Mouse (Mus musculus): Measurements from ENCODE around the gene Rusc2. TPM values are rescaled to one million over a fixed set of nuclear protein-coding genes. Genes with fewer than 3 reads are reported as not detected.

The Rusc2 gene
- polyA plus RNA-seq, 1 experiment from 2014 or later = 82.7 TPM

Other genes with a start within 250 kb of the Rusc2 start
- gene Atp8b5, start 114.8 kb upstream of the Rusc2 start, polyA plus RNA-seq (2015; fragmentation: Nextera tagmentation; extraction: Ambion mirVana) = 0.36 and 0.78 TPM in 2 replicates
- 1.7 and 2.6 TPM in 2 replicates for gene Fam166b, start 47.2 kb downstream of the Rusc2 start, polyA plus RNA-seq (2015; fragmentation: Nextera tagmentation; extraction: Ambion mirVana)
- 9.7 and 14.1 TPM in 2 replicates for gene Tesk1, start 60.0 kb downstream of the Rusc2 start, polyA plus RNA-seq (2015; fragmentation: Nextera tagmentation; extraction: Ambion mirVana)
- 4.3 and 6.7 TPM in 2 replicates for gene Cd72, start 72.6 kb downstream of the Rusc2 start, polyA plus RNA-seq (2015; fragmentation: Nextera tagmentation; extraction: Ambion mirVana)
- gene Sit1, start 101.8 kb downstream of the Rusc2 start, polyA plus RNA-seq (2015; fragmentation: Nextera tagmentation; extraction: Ambion mirVana) = 1.9 TPM in 1 of 2 replicates, not detected in the other
- gene Ccdc107, start 110.9 kb downstream of the Rusc2 start, polyA plus RNA-seq (2015; fragmentation: Nextera tagmentation; extraction: Ambion mirVana) = 88.9 and 89.8 TPM in 2 replicates
- 5.9 and 15.4 TPM in 2 replicates for gene Arhgef39, start 117.7 kb downstream of the Rusc2 start, polyA plus RNA-seq (2015; fragmentation: Nextera tagmentation; extraction: Ambion mirVana)
- 0.17 and 1.3 TPM in 2 replicates for gene Car9, start 125.0 kb downstream of the Rusc2 start, polyA plus RNA-seq (2015; fragmentation: Nextera tagmentation; extraction: Ambion mirVana)
- 51.4 and 85.4 TPM in 2 replicates for gene Tpm2, start 141.8 kb downstream of the Rusc2 start, polyA plus RNA-seq (2015; fragmentation: Nextera tagmentation; extraction: Ambion mirVana)
- 80.8 and 82.0 TPM in 2 replicates for gene Creb3, start 180.4 kb downstream of the Rusc2 start, polyA plus RNA-seq (2015; fragmentation: Nextera tagmentation; extraction: Ambion mirVana)
- gene Tln1, start 180.7 kb downstream of the Rusc2 start, polyA plus RNA-seq (2015; fragmentation: Nextera tagmentation; extraction: Ambion mirVana) = 63.5 and 70.8 TPM in 2 replicates
- 22.0 and 23.9 TPM in 2 replicates for gene Rgp1, start 196.7 kb downstream of the Rusc2 start, polyA plus RNA-seq (2015; fragmentation: Nextera tagmentation; extraction: Ambion mirVana)
- 48.1 and 54.5 TPM in 2 replicates for gene Gba2, start 196.9 kb downstream of the Rusc2 start, polyA plus RNA-seq (2015; fragmentation: Nextera tagmentation; extraction: Ambion mirVana)
- gene Msmp, start 202.5 kb downstream of the Rusc2 start, polyA plus RNA-seq (2015; fragmentation: Nextera tagmentation; extraction: Ambion mirVana) = 1.2 and 1.5 TPM in 2 replicates
- 12.9 and 16.1 TPM in 2 replicates for gene Npr2, start 250.0 kb downstream of the Rusc2 start, polyA plus RNA-seq (2015; fragmentation: Nextera tagmentation; extraction: Ambion mirVana)